11 mouse cellular contexts compared by ENCODE assay signal in genomic region chr17:50972142-50972541, GRCm38 (mm10).
DNase-seq lines count a peak whose midpoint lies in the region; ATAC-seq and TF ChIP-seq lines count a peak whose summit lies in the region.
"Had no signal": no experiment of that assay in that cellular context is flagged by ENCODE, and none has a peak within 500 bp of the region (broad histone marks: within the 10 kb centered on the region; RNA-seq: fewer than 3 reads in every experiment).

No protein-coding gene starts in this region.

- H3K9ac ChIP-seq in forebrain, postnatal 0 days = no peak overlapping the region
- H3K9ac ChIP-seq in forebrain, embryonic 13.5 days = no peak overlapping the region
- H3K9ac ChIP-seq in intestine, embryonic 15.5 days = no peak overlapping the region
- H3K9ac ChIP-seq: limb, embryonic 15.5 days; midbrain, embryonic 13.5 days; stomach, embryonic 15.5 days had no signal

- H3K27me3 ChIP-seq in forebrain, postnatal 0 days (ENCODE audit: insufficient read depth, low read length) = no peaks in the 10 kb centered on the region
- no peaks in the 10 kb centered on the region for H3K27me3 ChIP-seq in forebrain, embryonic 13.5 days
- no peaks in the 10 kb centered on the region for H3K27me3 ChIP-seq in intestine, embryonic 15.5 days (replicated peaks)
- H3K27me3 ChIP-seq: limb, embryonic 15.5 days; midbrain, embryonic 13.5 days; stomach, embryonic 15.5 days had no signal

- peak; percentile 18 for DNase-seq in forebrain, postnatal 0 days
- peak; percentile 20 to 46 for DNase-seq in left cerebral cortex, postnatal 25 days (ENCODE audit: low spot score in 2 of 2)
- no peak for DNase-seq in left cerebral cortex, adult 18-20 months (ENCODE audit: low spot score in 2 of 2)
- DNase-seq in ES-CJ7 (ENCODE audit: low read depth, low spot score) = peak; percentile 23
- DNase-seq in urinary bladder, adult 18-20 months (ENCODE audit: low spot score in 2 of 2) = no peak

- 13% methylated on average over 1 of the region's 1 CpGs for WGBS in forebrain, postnatal 0 days
- 21% methylated on average over 1 of the region's 1 CpGs for whole genome bisulfite sequencing in forebrain, embryonic 13.5 days
- 33% methylated on average over 1 of the region's 1 CpGs for WGBS in intestine, embryonic 15.5 days

- no peaks in the 10 kb centered on the region for H3K36me3 ChIP-seq in forebrain, postnatal 0 days (ENCODE audit: insufficient read depth)
- no peaks in the 10 kb centered on the region for H3K36me3 ChIP-seq in forebrain, embryonic 13.5 days (ENCODE audit: poor library complexity, severe bottlenecking)
- H3K36me3 ChIP-seq in intestine, embryonic 15.5 days = no peaks in the 10 kb centered on the region
- H3K36me3 ChIP-seq: limb, embryonic 15.5 days; midbrain, embryonic 13.5 days; stomach, embryonic 15.5 days had no signal

- no peaks in the 10 kb centered on the region for H3K4me1 ChIP-seq in forebrain, postnatal 0 days (ENCODE audit: insufficient read depth)
- H3K4me1 ChIP-seq in forebrain, embryonic 13.5 days = no peaks in the 10 kb centered on the region
- H3K4me1 ChIP-seq in intestine, embryonic 15.5 days (replicated peaks) = no peaks in the 10 kb centered on the region
- H3K4me1 ChIP-seq: limb, embryonic 15.5 days; midbrain, embryonic 13.5 days; stomach, embryonic 15.5 days had no signal

- no peak overlapping the region for H3K4me2 ChIP-seq in forebrain, postnatal 0 days (ENCODE audit: low read depth)
- no peak overlapping the region for H3K4me2 ChIP-seq in forebrain, embryonic 13.5 days
- no peak overlapping the region for H3K4me2 ChIP-seq in intestine, embryonic 15.5 days (replicated peaks)
- H3K4me2 ChIP-seq: limb, embryonic 15.5 days; midbrain, embryonic 13.5 days; stomach, embryonic 15.5 days had no signal

- H3K4me3 ChIP-seq in forebrain, postnatal 0 days (ENCODE audit: low read depth, low read length) = no peak overlapping the region
- no peak overlapping the region for H3K4me3 ChIP-seq in forebrain, embryonic 13.5 days
- H3K4me3 ChIP-seq in intestine, embryonic 15.5 days (replicated peaks) = no peak overlapping the region
- H3K4me3 ChIP-seq: limb, embryonic 15.5 days; midbrain, embryonic 13.5 days; stomach, embryonic 15.5 days had no signal

- H3K9me3 ChIP-seq in forebrain, postnatal 0 days (ENCODE audit: low read length) = no peaks in the 10 kb centered on the region
- no peaks in the 10 kb centered on the region for H3K9me3 ChIP-seq in forebrain, embryonic 13.5 days (replicated peaks)
- no peaks in the 10 kb centered on the region for H3K9me3 ChIP-seq in intestine, embryonic 15.5 days
- H3K9me3 ChIP-seq: limb, embryonic 15.5 days; midbrain, embryonic 13.5 days; stomach, embryonic 15.5 days had no signal

- intact Hi-C loops in left cerebral cortex, postnatal 25 days (cut with DNase I) = loop anchor here (2.0 to 10.0 kb wide), 2 partner anchors 157 to 677 kb away; partner anchors contain the start of gene Dazl

- no peak overlapping the region for H3K27ac ChIP-seq in forebrain, postnatal 0 days (ENCODE audit: low read depth, low read length)
- H3K27ac ChIP-seq in forebrain, embryonic 13.5 days = no peak overlapping the region
- H3K27ac ChIP-seq in intestine, embryonic 15.5 days = no peak overlapping the region
- H3K27ac ChIP-seq: limb, embryonic 15.5 days; midbrain, embryonic 13.5 days; stomach, embryonic 15.5 days had no signal

- ATAC-seq in forebrain, postnatal 0 days = no peak
- no peak for ATAC-seq in forebrain, embryonic 13.5 days
- peak; percentile 41 for ATAC-seq in inflammation-experienced regulatory T-cells, adult 6 months
- no peak for ATAC-seq in intestine, embryonic 15.5 days
- ATAC-seq: midbrain, embryonic 13.5 days had no signal

- peak; percentile 57 for TF ChIP-seq CTCF in forebrain, postnatal 0 days (IDR thresholded peaks at IDR 0.05; ENCODE audit: low read depth)

Comparison
In these comparisons a context has a peak if more than half of its experiments do, and no peak if none do; other contexts are left out.
1. DNase-seq: peak in forebrain, postnatal 0 days (single experiment), left cerebral cortex, postnatal 25 days (2 of 2) and ES-CJ7 (single experiment); none in left cerebral cortex, adult 18-20 months (0 of 2) and urinary bladder, adult 18-20 months (0 of 2).